Mouse (Mus musculus) testis, postnatal 14 days (tissue): ENCODE measurements at regions not wholly inside any gene's neighbourhood (a gene's known extent, or its start where the extent isn't known, plus 50 kb on each side); places are given as distances from the start of the nearest gene placed in this dataset.

Experiments
- DNase-seq: peaks from one replicate; pipeline ENCODE4 v3.0.0; 2021; ENCODE audit warnings: low spot score

DNA sequence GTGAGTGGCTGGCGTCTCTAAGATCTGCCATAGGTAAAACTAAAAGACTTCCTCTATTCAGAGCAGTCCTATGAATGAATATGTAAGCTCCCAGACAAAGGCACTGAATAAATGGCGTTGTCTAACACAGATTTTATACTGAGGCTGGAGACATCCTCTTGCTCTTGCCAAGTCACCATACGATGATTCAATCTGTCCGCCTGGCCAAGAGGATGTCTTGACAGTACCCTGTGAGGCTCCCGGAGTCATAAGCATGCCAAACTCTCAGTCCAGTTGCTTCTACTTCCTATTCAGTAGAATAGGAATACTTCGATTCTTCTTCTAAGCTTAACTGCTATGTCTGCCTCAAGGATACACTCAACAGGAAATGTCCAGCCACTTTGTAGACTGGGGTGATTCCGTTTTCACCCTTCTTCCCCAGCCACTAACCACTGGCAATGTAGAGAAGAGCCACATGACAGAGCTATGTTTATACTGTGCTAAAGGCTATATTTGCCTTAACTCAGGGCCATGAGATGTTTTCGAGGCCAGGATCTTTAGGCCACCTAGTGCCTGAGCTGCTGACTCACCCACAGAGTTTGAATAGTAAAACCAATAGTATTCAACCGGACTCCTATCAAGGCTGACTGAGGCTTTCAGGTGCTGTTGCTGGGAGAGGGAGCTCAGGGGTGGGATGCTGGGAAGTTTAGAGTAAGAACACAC, 188.7 kb upstream of the Atp5g3 start:
- DNase-seq, result no peak

DNA sequence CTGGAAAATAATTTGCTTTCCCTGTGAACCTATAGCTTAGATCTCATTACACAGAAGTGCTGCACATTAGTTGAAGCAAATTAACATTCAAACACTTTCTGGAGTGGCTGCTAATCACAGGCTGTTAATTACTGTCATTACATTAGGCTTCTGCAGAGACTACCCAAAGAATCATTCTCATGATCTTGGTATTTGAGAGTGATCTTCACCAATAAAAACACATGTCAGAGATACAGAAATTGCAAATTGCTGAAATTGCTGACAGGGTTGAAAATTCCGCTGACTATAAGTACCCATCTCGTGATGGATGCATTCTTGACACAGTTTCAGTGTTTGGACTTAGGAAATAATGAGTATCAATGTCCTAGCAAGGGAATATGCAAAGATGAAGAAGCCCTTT, 185.7 kb upstream of the Atp5g3 start:
- no peak for DNase-seq

DNA sequence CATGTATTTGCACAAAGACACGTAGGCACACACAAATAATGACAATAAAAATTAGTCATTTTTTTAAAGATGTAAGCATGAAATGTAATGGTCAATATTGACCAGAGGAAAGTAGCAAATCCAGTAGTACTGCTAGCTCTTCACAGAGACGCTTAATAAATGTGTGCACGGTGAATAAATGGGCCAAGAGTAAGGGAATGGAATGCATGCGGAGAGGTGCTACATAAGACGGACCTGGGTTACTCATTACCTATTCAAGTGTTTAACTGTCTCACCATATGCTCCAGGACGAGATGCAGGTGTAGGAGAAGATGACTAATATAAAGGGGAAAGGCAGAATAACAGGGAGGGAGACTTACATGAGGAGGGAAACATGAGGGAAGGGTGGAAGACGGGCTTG, 182.4 kb upstream of the Atp5g3 start:
- DNase-seq, result no peak

DNA sequence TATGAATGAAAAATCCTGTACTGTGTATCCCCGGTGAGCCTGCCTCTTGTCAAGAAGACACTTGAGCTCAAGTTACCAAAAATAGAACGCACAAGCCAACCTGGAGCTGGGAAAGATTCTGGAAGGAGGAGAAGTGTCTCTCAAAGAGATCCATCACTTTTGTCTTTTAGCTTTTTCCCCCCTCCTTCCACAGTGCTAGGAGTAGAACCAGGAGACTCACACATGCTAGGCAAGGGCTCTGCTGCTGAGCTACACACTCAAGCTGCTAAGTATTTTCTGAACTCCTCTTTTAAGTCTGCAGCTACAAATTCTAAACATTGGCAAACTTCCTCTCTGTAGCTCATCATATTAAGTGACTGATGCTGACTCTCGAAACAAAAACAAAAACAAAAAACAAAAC, 176.2 kb upstream of the Atp5g3 start:
- no peak for DNase-seq

DNA sequence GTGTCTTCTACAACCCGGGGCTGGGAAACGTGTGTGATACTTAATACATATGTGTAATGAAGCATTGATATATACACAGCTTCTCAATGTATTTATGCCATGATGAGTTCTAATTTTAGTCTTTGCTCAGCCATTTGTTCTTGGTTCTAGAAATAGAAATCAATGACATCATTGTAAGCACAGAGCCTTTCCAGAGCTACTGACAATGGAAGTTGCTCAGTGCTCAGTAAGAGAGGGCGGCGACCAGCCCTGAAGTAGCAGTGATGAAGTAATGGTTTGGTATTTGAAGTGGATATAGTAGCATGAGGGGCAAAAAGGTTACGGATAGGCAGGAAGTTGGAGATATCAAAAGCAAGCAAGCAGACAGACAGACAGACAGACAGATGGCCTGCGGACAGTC, 173.8 kb upstream of the Atp5g3 start:
- no peak for DNase-seq

DNA sequence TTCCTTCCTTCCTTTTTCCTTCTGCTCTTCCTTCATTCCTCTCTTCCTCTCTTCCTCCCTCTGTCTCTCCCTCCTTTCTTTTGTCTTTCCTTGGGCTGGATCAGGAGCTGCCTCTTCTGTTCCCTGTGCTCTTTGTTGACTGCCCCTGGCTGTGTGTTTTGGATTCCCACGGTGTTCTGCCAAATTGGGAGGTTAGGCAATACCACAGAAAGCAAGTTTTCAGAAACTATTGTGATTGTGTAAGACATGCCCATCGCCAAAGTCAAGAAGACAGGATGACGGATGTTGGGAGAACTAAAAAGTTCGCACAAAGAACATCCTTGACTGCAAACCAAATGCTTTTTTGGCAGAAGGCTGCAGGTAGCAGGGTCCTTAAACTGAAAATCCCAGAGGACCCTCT, 165.6 kb upstream of the Atp5g3 start:
- no peak for DNase-seq

DNA sequence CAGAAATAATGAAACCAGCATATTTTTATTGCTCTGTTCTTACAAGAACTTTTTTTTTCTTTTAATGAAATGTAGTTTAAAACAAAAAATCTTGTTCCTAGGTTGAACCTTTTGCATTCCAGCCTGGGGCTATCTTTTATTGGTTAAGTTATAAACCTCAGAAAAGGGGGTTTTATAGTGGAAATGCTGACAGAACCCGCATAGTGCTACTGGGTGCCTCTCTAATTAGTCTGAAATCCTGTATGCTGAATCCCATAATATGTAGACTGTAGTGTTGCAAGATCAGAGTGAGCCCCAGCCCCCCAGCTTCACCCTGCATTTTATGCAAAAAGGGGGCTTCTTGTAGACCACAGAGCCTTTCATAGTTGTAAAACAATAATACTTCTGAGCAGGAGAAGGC, 164.4 kb upstream of the Atp5g3 start:
- DNase-seq, result no peak

DNA sequence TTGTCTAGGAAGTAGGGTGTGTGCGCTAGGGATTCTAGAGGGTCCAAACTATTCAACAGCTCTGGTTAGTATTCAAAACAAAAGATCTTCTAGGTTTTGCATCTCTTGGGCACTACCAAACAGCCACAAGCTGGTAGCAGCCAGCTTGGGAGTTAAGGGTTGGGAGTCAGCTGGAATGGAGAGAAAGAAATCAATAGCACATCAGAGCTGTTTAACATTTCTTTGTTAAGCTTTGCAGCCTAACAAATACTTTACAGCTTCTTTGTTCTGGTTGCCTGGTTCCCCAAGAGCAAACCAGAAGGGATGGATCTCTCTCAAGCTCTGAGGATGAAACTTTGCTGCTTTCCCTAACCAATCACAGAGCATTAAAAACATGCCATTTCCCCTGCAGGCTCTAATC, 162.3 kb upstream of the Atp5g3 start:
- DNase-seq, result no peak

DNA sequence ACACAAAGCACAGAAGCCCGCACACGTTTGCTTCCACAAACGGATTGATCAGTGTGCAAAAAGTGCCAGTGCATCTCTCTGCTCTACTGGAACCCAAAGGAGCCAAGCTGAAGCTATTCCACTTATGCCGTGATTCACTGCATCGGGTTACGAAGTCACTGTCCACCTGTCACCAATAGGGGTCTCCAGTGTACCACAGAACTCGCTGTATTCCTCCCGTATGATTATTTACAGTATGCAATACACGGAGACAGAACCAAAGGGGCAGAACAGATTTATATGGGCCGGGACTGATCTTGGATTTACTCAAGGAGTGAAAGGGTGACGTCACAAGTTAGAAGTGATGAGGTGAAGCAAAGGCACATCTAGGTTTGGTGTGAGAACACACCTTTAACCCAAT, 155.5 kb upstream of the Atp5g3 start:
- peak; percentile 9 for DNase-seq

DNA sequence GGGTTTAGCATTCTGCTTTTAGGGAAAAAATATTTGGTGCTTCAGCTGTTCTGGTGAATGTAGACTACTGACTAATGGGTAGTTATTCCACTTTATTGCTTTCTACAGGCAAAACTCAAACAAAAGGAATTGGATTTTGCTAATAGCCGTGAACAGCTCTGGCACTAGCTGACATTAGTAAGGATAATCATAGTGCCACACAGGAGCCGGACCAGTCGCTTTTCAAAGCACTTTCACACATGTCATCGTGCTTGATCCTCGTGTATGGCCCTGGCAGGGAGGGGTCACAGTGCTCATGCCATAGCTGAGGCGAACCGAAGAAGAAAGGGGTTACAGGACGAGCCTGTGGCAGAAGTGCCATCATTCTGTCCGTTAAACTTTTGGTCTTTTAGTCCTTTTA, 153.2 kb upstream of the Atp5g3 start:
- DNase-seq, result no peak

DNA sequence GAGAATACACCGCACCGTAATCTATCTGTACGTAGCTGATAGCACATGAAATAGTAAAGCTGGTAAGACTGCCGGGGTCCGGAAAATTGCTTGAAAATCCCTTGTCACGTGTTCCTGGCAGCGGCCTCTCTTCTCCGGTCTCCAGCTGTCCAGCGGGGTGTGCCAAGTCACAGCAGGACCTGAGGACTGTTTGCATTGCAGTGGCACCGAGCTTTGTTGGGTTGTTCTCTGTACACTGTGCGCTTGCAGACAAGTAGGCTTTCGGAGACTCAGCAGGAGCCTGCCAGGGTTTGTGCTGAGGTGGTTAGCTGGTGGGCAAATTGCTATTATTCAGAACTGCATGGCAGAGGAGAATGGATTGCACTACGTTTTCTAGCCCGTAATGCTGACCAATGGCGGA, 152.7 kb upstream of the Atp5g3 start:
- DNase-seq, result no peak

DNA sequence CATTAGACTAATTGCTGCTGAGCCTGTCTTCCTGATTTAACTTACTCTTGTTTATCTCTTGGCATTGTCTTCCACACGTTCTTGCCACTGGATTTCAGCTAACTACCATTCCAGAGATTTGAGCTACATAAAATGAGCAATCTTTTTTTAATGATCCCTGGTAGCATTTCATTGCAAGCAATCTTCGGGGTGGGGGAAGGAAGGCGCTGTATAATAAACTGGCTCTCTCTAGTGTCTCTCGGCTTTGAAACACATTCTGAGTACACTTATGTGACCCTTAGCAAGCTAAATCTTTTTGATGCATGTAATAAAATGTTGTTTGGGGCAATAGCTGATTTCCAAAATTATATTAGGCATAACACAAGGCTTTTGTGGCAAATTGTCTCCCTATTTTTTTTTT, 152.2 kb upstream of the Atp5g3 start:
- no peak for DNase-seq

DNA sequence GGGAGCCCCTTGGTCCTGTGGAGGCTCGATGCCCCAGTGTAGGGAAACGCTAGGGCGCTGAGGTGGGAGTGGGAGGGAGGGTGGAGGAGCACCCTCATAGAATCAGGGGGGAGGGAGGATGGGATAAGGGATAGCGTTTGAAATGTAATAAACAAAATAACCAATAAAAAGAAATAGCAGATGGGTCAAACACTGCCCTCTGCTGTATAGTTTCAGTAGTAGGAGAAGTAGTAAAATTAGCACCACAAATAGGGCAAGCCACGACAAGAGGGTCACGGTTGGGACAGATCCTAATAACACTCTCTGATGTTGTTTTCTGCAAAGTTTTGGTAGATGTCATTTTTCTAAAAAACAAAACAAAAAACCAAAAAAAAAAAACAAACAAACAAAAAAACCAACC, 131.3 kb upstream of the Atp5g3 start:
- DNase-seq, result no peak

DNA sequence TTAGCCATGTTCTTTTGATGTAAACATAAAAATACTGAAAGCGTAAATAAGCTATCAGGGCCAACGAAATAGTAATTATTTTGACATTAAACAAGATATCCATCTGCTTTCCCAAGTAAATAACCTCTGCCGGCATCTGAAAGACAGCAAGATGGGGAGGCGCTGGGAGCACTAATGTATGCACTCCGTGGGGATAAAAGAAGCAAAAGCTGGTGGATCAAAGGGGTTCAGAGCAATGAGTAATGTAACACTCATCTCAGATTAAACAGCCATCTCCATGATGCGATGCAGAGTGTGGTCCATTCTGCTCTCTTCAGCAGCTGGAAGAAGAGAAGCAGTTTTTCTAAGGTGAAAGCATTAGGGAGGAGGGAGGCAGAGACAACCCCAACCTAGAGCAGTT, 128.5 kb upstream of the Atp5g3 start:
- DNase-seq, result no peak

DNA sequence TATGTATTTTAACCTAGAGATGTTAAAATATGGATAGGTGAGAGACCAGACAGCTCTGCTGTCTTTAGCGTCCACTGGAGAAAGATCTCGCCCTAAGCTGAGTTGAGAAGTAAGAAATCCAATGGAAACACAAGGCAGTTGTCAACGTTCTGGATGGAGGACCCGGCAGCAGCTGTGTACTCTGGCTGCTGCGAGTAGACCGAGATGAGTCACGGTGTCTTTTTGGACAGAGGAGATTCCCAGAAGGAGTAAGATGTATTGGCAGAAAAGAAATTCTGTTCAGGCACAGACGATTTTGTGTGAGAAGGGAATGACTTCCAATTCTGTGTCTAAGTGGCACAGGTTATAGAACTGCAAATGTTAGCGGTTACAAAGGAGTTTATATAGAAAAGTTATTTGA, 124.9 kb upstream of the Atp5g3 start:
- DNase-seq, result no peak

DNA sequence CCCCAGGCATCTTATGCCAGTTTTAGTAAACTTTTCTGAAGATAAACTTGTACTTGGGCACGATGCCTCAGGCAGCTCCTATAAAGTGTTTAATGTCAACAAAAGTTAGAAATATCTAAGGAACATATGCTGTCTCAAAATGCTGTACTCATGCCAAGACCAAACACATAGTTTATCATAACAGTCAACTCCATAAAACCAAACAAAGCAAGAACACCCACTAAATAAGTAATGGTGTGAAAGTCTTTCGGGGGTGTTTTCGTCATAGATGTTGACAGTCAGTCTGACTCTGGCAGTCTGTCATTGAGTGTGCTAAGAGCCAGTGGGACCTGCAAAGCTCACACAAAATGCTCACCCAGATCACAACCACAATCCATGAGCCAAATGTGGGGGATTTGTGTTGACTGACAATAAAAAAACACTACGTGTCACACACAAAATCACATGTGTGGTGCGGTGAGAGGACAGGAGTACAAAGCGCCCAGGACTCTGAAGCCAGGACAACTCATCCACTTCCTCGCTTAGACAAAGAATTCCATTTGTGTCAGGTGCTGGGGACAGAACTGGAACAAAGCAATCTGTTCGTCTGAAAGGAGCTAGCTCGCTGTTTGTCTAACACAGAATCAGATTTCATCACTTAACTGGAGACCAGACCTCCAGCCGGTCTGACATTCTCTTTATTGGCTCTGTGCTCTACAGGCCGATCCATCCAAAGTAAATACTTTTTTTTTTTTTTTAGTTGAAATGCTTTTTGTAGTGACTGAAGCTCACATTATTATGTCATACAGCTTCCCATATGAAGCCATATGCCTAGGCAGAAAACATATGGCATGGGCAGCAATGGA, 121.3 kb upstream of the Atp5g3 start:
- DNase-seq, result no peak

DNA sequence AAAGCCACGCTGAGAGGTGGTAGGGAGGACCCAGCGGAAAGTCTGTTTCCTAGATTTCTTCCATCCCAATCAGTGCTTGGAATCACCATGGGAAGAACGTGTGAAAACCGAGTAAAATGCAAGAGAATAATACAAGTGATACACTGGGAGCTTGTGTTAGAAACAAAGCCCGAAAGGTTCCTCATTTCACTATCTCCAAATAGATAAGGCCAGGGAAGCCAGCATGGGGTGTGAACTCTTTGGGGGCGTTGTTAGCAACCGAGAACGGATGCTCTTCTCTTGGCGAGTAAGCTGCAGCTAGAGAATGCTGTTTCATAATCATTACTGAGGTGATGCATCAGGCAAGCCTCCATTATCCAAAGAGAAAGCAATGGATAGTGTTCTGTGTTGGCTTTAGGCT, 118.8 kb upstream of the Atp5g3 start:
- no peak for DNase-seq

DNA sequence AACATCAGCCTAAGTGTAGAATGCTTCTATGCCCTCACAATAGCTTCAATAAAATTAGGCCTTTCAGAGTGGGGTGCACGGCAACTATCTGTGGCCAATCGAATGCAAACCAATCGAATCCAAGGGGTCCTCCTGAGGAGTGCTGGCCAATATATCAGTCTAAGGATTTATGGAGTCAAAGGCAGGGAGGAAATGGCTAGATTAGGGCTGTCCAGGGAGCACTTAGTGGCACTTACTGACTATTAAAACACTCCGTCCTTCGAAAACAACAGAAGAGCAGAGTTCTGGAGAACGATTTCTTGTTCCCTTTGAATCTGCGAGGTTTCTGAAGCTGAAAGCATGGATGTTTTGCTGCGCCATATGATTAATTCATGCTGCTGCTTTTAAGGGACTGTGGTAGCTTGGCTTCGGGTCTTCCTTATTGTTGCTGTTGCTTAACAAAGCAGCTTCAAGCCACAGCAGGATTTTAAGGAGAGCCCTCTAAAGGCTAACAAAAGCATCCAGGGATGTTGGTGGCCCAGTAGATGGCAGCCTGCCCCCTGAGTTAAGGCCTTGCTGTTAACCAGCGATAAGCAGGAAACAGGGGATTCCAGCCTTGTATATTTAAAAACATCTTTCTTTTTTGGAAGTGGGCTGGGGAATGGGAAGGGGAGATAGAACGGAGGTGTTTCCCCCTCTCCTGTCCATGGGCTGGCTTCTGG, 116.4 kb upstream of the Atp5g3 start:
- DNase-seq, result no peak

DNA sequence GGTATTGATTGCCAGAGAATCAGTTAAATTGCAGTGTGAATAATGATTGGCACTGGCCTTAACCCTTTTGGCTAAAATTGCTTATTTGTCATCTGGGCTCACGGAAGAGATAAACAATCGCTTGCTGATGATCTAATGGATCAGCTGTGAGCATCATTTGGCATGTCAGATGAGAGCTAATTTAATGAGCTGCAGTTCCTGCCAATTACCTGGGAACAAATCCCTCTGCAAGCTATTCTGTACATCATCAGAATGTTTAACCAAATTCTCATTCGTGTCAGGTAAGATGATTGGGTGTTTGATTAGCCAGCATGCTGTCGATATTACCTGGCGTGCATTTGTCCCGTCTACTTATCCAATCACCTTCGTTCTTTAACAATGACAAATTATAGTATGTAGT, 104.0 kb upstream of the Atp5g3 start:
- DNase-seq, result no peak

DNA sequence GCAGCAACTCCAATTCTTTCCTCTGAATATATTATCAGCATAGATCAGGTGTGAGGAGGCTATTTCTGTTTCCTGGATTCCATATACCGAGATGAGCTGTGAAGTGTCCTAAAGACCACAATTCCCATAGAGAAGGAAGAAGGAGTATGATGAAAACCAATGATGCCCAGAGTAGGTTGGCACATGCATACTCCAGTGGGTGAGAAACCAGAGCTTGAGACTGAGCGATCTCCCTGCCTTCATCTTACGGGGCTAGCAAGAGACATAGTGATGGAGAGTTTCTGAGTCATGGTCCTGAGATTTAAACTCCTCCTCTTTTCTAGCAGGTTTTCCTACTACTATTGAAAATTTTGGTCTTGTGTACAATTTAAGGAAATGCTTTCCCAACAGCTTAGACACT, 103.1 kb upstream of the Atp5g3 start:
- no peak for DNase-seq

DNA sequence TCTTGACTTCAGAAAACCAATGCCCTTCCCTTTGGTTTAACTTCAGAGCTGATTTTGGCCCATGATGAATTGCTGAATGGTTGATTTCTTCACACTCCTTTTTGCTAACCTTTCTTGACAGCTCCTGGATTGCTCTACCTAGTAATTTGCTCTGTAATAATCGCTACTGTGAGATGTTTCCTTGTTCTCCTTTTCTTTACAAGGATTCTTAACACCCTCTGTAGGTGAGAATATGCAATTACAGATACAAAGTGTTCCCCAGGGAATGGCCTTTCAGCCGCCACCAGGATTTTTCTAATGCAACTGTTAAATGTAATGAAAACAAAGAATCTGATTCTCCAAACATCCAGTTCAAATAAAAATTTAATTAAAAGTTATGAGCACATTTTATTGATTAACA, 87.4 kb upstream of the Atp5g3 start:
- DNase-seq, result no peak

DNA sequence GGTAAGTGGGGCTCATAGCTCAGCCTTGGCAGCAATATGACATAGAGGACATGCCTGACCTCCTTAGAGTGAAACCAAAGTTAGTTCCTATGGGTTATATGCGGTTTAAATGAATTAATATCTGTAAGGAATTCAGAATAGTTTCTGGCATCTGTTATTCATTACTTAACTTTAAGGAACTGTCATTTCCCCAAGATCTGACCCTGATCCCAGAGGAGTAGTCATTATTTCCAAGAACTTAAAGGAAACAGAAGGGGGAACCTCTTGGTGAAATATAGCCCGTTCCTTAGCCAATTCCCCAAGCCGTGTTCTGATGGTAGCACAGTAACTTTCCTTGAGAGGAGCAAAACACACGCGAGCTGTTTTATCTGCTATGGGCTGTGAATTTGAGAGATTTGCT, 85.9 kb upstream of the Atp5g3 start:
- no peak for DNase-seq

DNA sequence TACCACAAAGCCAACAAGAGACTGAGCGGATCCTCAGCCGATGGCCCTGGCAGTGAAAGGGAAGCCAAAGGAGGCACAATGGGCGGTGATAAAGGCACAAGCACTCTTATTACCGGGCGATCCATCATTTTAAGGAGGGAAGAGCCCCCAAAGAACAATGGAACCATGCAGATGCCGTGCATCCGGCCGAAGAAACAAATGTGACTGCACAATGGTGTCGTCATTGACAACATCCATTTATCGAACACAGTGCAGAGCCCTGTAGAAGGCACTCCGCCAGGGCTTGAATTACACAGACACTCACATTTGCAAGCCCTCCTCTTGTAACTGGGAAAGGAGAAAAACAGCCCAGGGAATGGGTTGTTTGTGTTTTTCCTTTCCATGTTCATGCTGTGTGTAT, 80.7 kb upstream of the Atp5g3 start:
- DNase-seq, result no peak
